Mouse (Mus musculus) hindbrain, embryonic 14.5 days (tissue): ENCODE data around the gene Lsm12. TPM values are rescaled to one million over a fixed set of nuclear protein-coding genes. Genes with fewer than 3 reads are reported as not detected.

Experiments
- microRNA-seq: library from miRNA; unstranded; fragments of <30 nt; microRNA quantifications from one replicate; pipeline ENCODE4, GENCODE M21; 2016
- polyA plus RNA-seq: library from polyadenylated mRNA; unstranded; fragments of >200 nt; fragmentation: Nextera tagmentation; extraction: Ambion mirVana; gene quantifications from 2 replicates; pipeline ENCODE4 v1.2.1, GENCODE M21; 2014

The Lsm12 gene
- polyA plus RNA-seq, 1 experiment from 2014 or later = 78.6 TPM

Small RNA genes lying within 50 kb of the gene (microRNA-seq; reads per million reads assigned to microRNA genes)
- gene Mir8101 = 0.97 reads per million

Other genes with a start within 250 kb of the Lsm12 start
- not detected in 2 replicates for gene Sost, start 218.3 kb downstream of the Lsm12 start, polyA plus RNA-seq
- gene Cfap97d1, start 201.0 kb downstream of the Lsm12 start, polyA plus RNA-seq = not detected in 2 replicates
- 24.0 and 24.7 TPM in 2 replicates for gene Dusp3, start 198.3 kb downstream of the Lsm12 start, polyA plus RNA-seq
- 53.5 and 57.2 TPM in 2 replicates for gene Mpp3, start 156.8 kb downstream of the Lsm12 start, polyA plus RNA-seq
- 0.27 TPM in 1 of 2 replicates, not detected in the other for gene Cd300lg, start 143.8 kb downstream of the Lsm12 start, polyA plus RNA-seq
- 24.3 and 24.6 TPM in 2 replicates for gene Mpp2, start 96.8 kb downstream of the Lsm12 start, polyA plus RNA-seq
- gene Ppy, start 84.0 kb downstream of the Lsm12 start, polyA plus RNA-seq = not detected in 2 replicates
- gene Pyy, start 77.5 kb downstream of the Lsm12 start, polyA plus RNA-seq = 4.3 and 4.4 TPM in 2 replicates
- gene Nags, start 39.8 kb downstream of the Lsm12 start, polyA plus RNA-seq = 0.09 TPM in 1 of 2 replicates, not detected in the other
- 32.7 and 35.0 TPM in 2 replicates for gene Tmem101, start 28.9 kb downstream of the Lsm12 start, polyA plus RNA-seq
- gene G6pc3, start 4.3 kb upstream of the Lsm12 start, polyA plus RNA-seq = 39.9 and 42.3 TPM in 2 replicates
- 40.7 and 50.8 TPM in 2 replicates for gene Hdac5, start 44.9 kb upstream of the Lsm12 start, polyA plus RNA-seq
- gene BC030867, start 63.6 kb upstream of the Lsm12 start, polyA plus RNA-seq = 1.8 and 2.9 TPM in 2 replicates
- gene Asb16, start 83.4 kb upstream of the Lsm12 start, polyA plus RNA-seq = 0.07 and 0.18 TPM in 2 replicates
- gene Tmub2, start 99.6 kb upstream of the Lsm12 start, polyA plus RNA-seq = 74.3 and 77.8 TPM in 2 replicates
- 37.3 and 37.5 TPM in 2 replicates for gene Atxn7l3, start 111.3 kb upstream of the Lsm12 start, polyA plus RNA-seq
- gene Ubtf, start 134.4 kb upstream of the Lsm12 start, polyA plus RNA-seq = 70.0 and 76.0 TPM in 2 replicates
- 1.6 and 3.3 TPM in 2 replicates for gene Slc4a1, start 180.9 kb upstream of the Lsm12 start, polyA plus RNA-seq
- 106 TPM in 2 replicates for gene Rundc3a, start 208.1 kb upstream of the Lsm12 start, polyA plus RNA-seq
- gene Slc25a39, start 222.7 kb upstream of the Lsm12 start, polyA plus RNA-seq = 154 and 157 TPM in 2 replicates
- gene Grn, start 245.0 kb upstream of the Lsm12 start, polyA plus RNA-seq = 52.4 and 63.6 TPM in 2 replicates